Mouse (Mus musculus) intestine, postnatal 0 days (tissue): ENCODE data around the gene H2-D1. TPM values are rescaled to one million over a fixed set of nuclear protein-coding genes. Genes with fewer than 3 reads are reported as not detected.

Experiments
- ATAC-seq: fragments of 200-750 bp; cut with Nextera tagmentation; 2 replicates; pipeline ENCODE4 v1.8.0; 2017; ENCODE audit warnings: mild to moderate bottlenecking, moderate TSS enrichment, moderate library complexity
- H3K27ac ChIP-seq: fragments of 300-500 bp; sonication (generic); 2 replicates; pipeline ENCODE4 v1.5.1; 2014; ENCODE audit warnings: mild to moderate bottlenecking, low read depth, low read length, moderate library complexity
- H3K27me3 ChIP-seq: fragments of 300-500 bp; sonication (generic); replicated peaks from 2 replicates; pipeline ENCODE4 v1.6.1; 2014; ENCODE audit warnings: low read length, mixed read lengths; ENCODE audit not compliant: control insufficient read depth, insufficient read depth
- H3K36me3 ChIP-seq: fragments of 300-500 bp; sonication (generic); 2 replicates; pipeline ENCODE4 v1.6.1; 2014; ENCODE audit warnings: mild to moderate bottlenecking, moderate library complexity; ENCODE audit not compliant: control insufficient read depth, insufficient read depth
- H3K4me1 ChIP-seq: fragments of 300-500 bp; sonication (generic); replicated peaks from 2 replicates; pipeline ENCODE4 v1.6.1; 2014; ENCODE audit warnings: antibody characterized with exemption, low read length, mixed read lengths; ENCODE audit not compliant: control insufficient read depth, insufficient read depth
- H3K4me2 ChIP-seq: fragments of 300-500 bp; sonication (generic); replicated peaks from 2 replicates; pipeline ENCODE4 v1.6.1; 2014; ENCODE audit warnings: low read depth, mild to moderate bottlenecking, moderate library complexity
- H3K4me3 ChIP-seq: fragments of 300-500 bp; sonication (generic); 2 replicates; pipeline ENCODE4 v1.5.1; 2014; ENCODE audit warnings: low read depth, low read length
- H3K9ac ChIP-seq: fragments of 300-500 bp; sonication (generic); 2 replicates; pipeline ENCODE4 v1.6.1; 2014; ENCODE audit warnings: mild to moderate bottlenecking, low read depth, low read length
- H3K9me3 ChIP-seq: fragments of 300-500 bp; sonication (generic); 2 replicates; pipeline ENCODE4 v1.6.1; 2016; ENCODE audit warnings: mixed run types; ENCODE audit not compliant: control insufficient read depth
- CTCF ChIP-seq: sonication (generic); IDR thresholded peaks from 2 replicates; pipeline ENCODE4 v1.5.1; 2016; ENCODE audit warnings: low read depth, mild to moderate bottlenecking, control low read depth, antibody characterized with exemption, moderate library complexity
- WGBS: fragments of 180-500 bp; shearing (Covaris S2); extraction: QIAGEN DNeasy Blood & Tissue Kit; methylation state at CpG from one replicate; pipeline ENCODE4 v1.1.7; 2014; 5-methylcytosine and 5-hydroxymethylcytosine counted together
- polyA plus RNA-seq: library from polyadenylated mRNA; unstranded; fragments of >200 nt; fragmentation: Nextera tagmentation; extraction: Ambion mirVana; gene quantifications from 2 replicates; pipeline ENCODE4 v1.2.1, GENCODE M21; 2015

The H2-D1 gene
- polyA plus RNA-seq, 1 experiment from 2014 or later = 681 TPM

DNA sequence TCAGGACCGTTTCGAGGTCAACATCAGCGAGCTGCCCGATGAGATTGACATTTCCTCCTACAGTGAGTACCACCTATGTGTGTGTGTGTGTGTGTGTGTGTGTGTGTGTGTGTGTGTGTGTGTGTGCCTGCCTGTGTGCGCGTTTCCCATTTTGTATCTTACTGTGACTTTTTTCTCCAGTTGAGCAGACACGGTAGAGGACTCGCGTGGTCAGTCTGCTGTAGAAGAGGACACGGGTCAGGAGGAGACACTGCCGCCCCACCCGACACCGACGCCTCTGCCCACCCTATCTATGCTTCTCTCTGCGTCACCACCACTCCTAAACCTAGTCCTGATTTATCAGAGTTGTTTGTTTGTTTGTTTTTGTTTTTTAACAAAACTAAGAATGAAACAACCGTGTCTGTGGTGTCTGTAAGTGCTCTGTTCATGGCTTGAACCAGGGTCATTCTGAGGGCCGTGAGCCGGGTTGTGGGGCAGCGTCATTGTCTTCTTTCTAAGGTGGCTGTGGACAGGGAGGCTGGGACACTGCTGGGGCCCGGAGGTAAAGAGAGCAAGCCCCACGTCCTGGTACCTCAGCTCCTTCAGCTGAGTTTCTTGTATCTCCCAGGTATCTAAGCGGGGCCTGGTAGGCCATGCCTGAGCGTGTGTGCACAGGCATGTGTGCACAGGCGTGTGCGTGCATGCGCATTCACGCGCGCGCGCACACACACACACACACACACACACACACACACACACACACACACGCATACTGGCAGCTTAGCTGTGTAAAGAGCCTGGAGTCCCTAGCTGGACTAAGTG, 9.0 kb upstream of the H2-D1 start:
- ATAC-seq = no peak
- no peaks in the 10 kb centered on the region for H3K4me1 ChIP-seq
- no peak for TF ChIP-seq CTCF
- peaks cover 53% of the 10 kb centered on the region for H3K36me3 ChIP-seq
- no peaks in the 10 kb centered on the region for H3K27me3 ChIP-seq
- no peak overlapping the region for H3K4me3 ChIP-seq
- H3K27ac ChIP-seq = no peak overlapping the region
- no peaks in the 10 kb centered on the region for H3K9me3 ChIP-seq
- H3K9ac ChIP-seq = no peak overlapping the region
- no peak overlapping the region for H3K4me2 ChIP-seq
- WGBS = 83% methylated on average over 32 of the region's 32 CpGs

DNA sequence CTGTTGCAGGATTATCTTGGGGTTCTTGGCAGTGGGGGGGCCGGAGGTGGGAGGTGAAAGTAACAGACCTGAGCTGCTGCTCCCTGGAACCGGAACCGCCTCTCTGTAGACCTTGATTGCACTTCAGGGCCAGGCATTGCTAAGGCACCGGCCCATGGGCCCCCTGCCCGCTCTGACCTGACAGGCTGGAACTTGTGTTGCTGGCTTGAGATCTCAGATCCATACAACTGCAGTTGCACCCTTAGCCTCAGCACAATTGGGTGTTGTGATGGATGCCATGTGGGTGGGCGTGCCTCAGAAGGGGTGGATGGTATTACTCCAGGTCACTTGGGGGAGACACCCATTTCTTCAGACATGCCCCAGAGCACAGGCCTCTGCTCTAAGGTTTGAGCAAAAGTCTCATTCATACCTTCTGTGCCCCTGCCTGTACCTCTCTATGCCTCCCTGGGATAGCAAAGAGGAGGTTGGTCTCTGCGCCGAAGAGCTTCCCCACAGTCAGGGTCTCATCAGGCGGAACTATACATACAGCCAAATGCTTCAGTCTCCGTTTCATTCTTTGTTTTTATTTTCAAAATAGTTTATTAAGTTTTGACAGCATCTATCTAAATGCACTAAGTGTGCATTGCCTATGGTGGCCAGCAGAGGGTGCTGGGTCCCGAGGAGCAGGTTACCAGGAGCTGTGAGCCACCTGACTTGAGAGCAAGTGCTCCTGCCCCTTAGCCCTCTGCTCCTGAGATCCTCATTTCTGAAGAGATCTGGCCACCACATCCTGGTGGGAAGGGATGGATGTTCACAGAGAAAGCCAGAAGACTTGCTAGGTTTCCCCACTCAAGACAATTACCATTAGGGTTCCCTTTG, 8.1 kb upstream of the H2-D1 start:
- H3K4me3 ChIP-seq = no peak overlapping the region
- H3K4me1 ChIP-seq = no peaks in the 10 kb centered on the region
- peaks cover 43% of the 10 kb centered on the region for H3K36me3 ChIP-seq
- no peak overlapping the region for H3K27ac ChIP-seq
- peak; percentile 87 for TF ChIP-seq CTCF
- no peaks in the 10 kb centered on the region for H3K9me3 ChIP-seq
- 58% methylated on average over 11 of the region's 11 CpGs for WGBS
- no peak overlapping the region for H3K4me2 ChIP-seq
- no peaks in the 10 kb centered on the region for H3K27me3 ChIP-seq
- 0 out of 2 replicates have a peak, but pooled peaks have one; percentile 25 for ATAC-seq
- H3K9ac ChIP-seq = no peak overlapping the region

DNA sequence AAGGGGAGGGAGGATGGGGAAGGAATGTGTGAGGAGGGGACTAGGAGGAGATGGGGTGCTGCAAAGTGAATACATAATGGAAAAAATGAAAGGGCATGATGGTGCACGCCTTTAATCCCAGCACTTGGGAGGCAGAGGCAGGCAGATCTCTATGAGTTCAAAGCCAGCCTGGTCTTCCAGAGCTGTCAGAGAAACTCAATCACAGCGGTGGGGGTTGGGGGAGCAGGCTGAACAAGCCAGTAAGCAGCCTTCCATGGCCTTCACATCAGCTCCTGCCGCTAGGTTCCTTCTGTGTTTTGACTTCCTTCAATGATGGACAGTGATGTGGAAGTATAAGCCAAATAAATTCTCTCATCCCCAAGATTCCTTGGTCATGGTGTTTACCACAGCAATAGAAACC, 7.2 kb upstream of the H2-D1 start:
- H3K9me3 ChIP-seq = no peaks in the 10 kb centered on the region
- H3K4me1 ChIP-seq = no peaks in the 10 kb centered on the region
- peaks cover 35% of the 10 kb centered on the region for H3K36me3 ChIP-seq
- 57% methylated on average over 3 of the region's 3 CpGs for WGBS
- H3K4me3 ChIP-seq = no peak overlapping the region
- TF ChIP-seq CTCF = no peak
- H3K27me3 ChIP-seq = no peaks in the 10 kb centered on the region
- ATAC-seq = no peak
- no peak overlapping the region for H3K9ac ChIP-seq
- H3K27ac ChIP-seq = no peak overlapping the region
- no peak overlapping the region for H3K4me2 ChIP-seq

DNA sequence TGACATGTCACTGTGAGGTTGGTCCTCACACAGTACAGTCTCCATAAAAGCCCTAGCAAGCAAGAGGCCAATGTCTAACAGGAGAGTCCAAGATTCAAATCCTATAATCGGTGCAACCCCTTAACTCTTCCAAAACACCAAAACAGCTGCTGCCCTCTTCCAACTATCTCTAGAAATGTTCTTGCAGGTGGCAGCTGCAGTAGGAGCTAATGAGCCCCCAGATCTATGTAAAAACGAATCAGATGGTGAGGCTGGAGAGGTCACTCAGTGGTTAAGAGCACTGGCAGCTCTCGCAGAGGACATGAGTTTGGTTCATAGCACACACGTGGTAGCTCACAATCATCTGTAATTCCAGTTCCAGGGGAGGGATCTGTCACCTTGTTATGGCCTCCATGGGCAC, 6.8 kb upstream of the H2-D1 start:
- TF ChIP-seq CTCF = no peak
- Histone ChIP-seq H3K27me3 (no peaks in the 10 kb centered on the region), H3K4me2 (no peak overlapping the region), H3K4me3 (no peak overlapping the region), H3K4me1 (no peaks in the 10 kb centered on the region), H3K27ac (no peak overlapping the region), H3K36me3 (peaks cover 31% of the 10 kb centered on the region), H3K9me3 (no peaks in the 10 kb centered on the region), H3K9ac (no peak overlapping the region)
- no peak for ATAC-seq
- WGBS = 47% methylated on average over 4 of the region's 4 CpGs

DNA sequence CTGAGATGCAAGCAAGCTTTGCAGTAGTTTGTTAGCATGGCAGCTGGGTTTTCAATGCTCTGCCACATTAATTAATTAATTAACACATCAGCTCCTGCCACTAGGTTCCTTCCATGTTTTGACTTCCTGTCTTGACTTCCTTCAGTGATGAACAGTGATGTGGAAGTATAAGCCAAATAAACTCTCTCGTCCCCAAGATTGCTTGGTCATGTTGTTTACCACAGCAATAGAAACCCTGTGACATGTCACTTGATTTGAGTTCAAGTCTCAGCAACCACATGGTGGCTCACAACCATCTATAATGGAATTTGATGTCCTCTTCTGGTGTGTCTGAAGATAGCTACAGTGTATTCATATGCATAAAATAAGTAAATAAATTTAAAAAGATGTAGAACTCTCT, 5.2 kb upstream of the H2-D1 start:
- Histone ChIP-seq H3K27me3 (no peaks in the 10 kb centered on the region), H3K9me3 (no peaks in the 10 kb centered on the region), H3K4me3 (no peak overlapping the region), H3K36me3 (peaks cover 16% of the 10 kb centered on the region), H3K4me2 (no peak overlapping the region), H3K4me1 (no peaks in the 10 kb centered on the region), H3K27ac (no peak overlapping the region), H3K9ac (no peak overlapping the region)
- no peak for TF ChIP-seq CTCF
- 57% methylated on average over 1 of the region's 1 CpGs for WGBS
- no peak for ATAC-seq

DNA sequence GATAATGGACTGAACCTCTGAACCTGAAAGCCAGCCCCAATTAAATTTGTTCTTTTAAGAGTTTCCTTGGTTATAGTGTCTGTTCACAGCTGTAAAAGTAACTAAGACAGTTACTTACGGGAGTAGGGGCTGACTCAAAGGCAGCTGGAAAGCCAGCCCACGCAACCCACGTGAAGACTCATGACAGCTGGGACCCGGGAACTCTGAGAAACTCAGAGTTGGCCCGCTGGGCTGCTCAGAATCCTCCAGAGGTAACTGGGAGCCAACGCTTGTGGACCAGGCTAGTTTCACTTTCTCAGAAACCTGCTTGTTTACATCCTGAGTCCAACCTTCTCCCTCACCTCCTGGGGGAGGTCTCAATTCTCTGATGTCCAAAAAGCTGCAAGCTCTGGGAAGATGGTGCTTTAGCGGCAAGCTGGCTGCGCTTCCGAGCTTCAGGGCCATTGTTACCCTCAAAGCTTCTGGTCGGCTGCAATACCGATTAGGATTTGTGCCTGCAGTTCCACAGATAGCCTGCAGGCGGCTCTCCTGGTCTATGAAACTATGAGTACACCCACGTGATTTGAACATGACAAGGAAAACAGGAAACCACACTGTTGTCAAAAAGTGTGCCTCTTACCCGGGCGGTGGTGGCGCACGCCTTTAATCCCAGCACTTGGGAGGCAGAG, 4.6 kb upstream of the H2-D1 start:
- H3K4me1 ChIP-seq = no peaks in the 10 kb centered on the region
- TF ChIP-seq CTCF = peak; percentile 89
- 0 out of 2 replicates have a peak overlapping the region, but pooled peaks have one; percentile 28 for H3K27ac ChIP-seq
- no peaks in the 10 kb centered on the region for H3K27me3 ChIP-seq
- peak overlapping the region; percentile 32 for H3K4me3 ChIP-seq
- ATAC-seq = 0 out of 2 replicates have a peak, but pooled peaks have one; percentile 6
- peaks cover 10% of the 10 kb centered on the region for H3K36me3 ChIP-seq
- peak overlapping the region; percentile 64 for H3K4me2 ChIP-seq
- WGBS = 7% methylated on average over 17 of the region's 17 CpGs
- H3K9me3 ChIP-seq = no peaks in the 10 kb centered on the region
- H3K9ac ChIP-seq = peak overlapping the region; percentile 51
